ENCODE assay signal across 12 mouse cellular contexts in genomic region chr4:85305912-85306573, GRCm38 (mm10).
DNase-seq lines count a peak whose midpoint lies in the region; ATAC-seq and TF ChIP-seq lines count a peak whose summit lies in the region.
"Had no signal": no experiment of that assay in that cellular context is flagged by ENCODE, and none has a peak within 500 bp of the region (broad histone marks: within the 10 kb centered on the region; RNA-seq: fewer than 3 reads in every experiment).

No protein-coding gene starts in this region.

- H3K9me3 ChIP-seq in intestine, embryonic 16.5 days (ENCODE audit: control insufficient read depth, low read length): no peaks in the 10 kb centered on the region
- no peaks in the 10 kb centered on the region for H3K9me3 ChIP-seq in intestine, embryonic 15.5 days
- H3K9me3 ChIP-seq in liver, postnatal 0 days (ENCODE audit: low read length): no peaks in the 10 kb centered on the region
- H3K9me3 ChIP-seq: limb, embryonic 10.5 days had no signal

- H3K36me3 ChIP-seq in intestine, embryonic 16.5 days (ENCODE audit: control insufficient read depth, insufficient read depth, low read length): no peaks in the 10 kb centered on the region
- H3K36me3 ChIP-seq in intestine, embryonic 15.5 days: no peaks in the 10 kb centered on the region
- no peaks in the 10 kb centered on the region for H3K36me3 ChIP-seq in liver, postnatal 0 days (replicated peaks; ENCODE audit: insufficient read depth, low read length)
- H3K36me3 ChIP-seq: limb, embryonic 10.5 days had no signal

- TF ChIP-seq CTCF in cerebellum, adult 2 months (IDR thresholded peaks at IDR 0.05; ENCODE audit: borderline replicate concordance, insufficient read depth, low read depth, low read length): no peak
- no peak for TF ChIP-seq CTCF in liver, postnatal 0 days (IDR thresholded peaks at IDR 0.05; ENCODE audit: low read depth)

- no peaks in the 10 kb centered on the region for H3K27me3 ChIP-seq in intestine, embryonic 16.5 days (replicated peaks; ENCODE audit: control insufficient read depth, insufficient read depth, low read length)
- no peaks in the 10 kb centered on the region for H3K27me3 ChIP-seq in intestine, embryonic 15.5 days (replicated peaks)
- no peaks in the 10 kb centered on the region for H3K27me3 ChIP-seq in cerebellum, adult 2 months (ENCODE audit: control insufficient read depth, insufficient read depth, low read length)
- H3K27me3 ChIP-seq in liver, postnatal 0 days (ENCODE audit: insufficient read depth, low read length): no peaks in the 10 kb centered on the region
- H3K27me3 ChIP-seq: megakaryocyte, embryonic 14.5 days had no signal

- no peak for ATAC-seq in intestine, embryonic 16.5 days
- no peak for ATAC-seq in intestine, embryonic 15.5 days
- no peak for ATAC-seq in liver, postnatal 0 days
- ATAC-seq: inflammation-experienced regulatory T-cells, adult 6 months had no signal

- TF ChIP-seq EP300 in liver, postnatal 0 days (IDR thresholded peaks at IDR 0.05; ENCODE audit: low read depth): no peak

- no peak overlapping the region for H3K4me2 ChIP-seq in intestine, embryonic 16.5 days (ENCODE audit: low read depth, low read length)
- H3K4me2 ChIP-seq in intestine, embryonic 15.5 days (replicated peaks): no peak overlapping the region
- no peak overlapping the region for H3K4me2 ChIP-seq in liver, postnatal 0 days (ENCODE audit: low read depth, low read length)

- H3K27ac ChIP-seq in intestine, embryonic 16.5 days (ENCODE audit: low read length): 0 out of 2 replicates have a peak overlapping the region, but pooled peaks have one; percentile 14
- H3K27ac ChIP-seq in intestine, embryonic 15.5 days: no peak overlapping the region
- H3K27ac ChIP-seq in cerebellum, adult 2 months (ENCODE audit: insufficient read depth, low read length): peak overlapping the region; percentile 46
- H3K27ac ChIP-seq in liver, postnatal 0 days (ENCODE audit: low read depth): no peak overlapping the region
- H3K27ac ChIP-seq: heart, adult 2 months; limb, embryonic 10.5 days had no signal

- no peaks in the 10 kb centered on the region for H3K4me1 ChIP-seq in intestine, embryonic 16.5 days (ENCODE audit: control insufficient read depth, insufficient read depth, low read length)
- H3K4me1 ChIP-seq in intestine, embryonic 15.5 days (replicated peaks): no peaks in the 10 kb centered on the region
- peaks cover 48% of the 10 kb centered on the region for H3K4me1 ChIP-seq in cerebellum, adult 2 months (ENCODE audit: control insufficient read depth, insufficient read depth, low read length)
- no peaks in the 10 kb centered on the region for H3K4me1 ChIP-seq in liver, postnatal 0 days (ENCODE audit: insufficient read depth)
- H3K4me1 ChIP-seq: limb, embryonic 10.5 days; megakaryocyte, embryonic 14.5 days had no signal

- intact Hi-C loops in left cerebral cortex, postnatal 4 days (cut with DNase I): no loop called here

- peak; percentile 48 to 76 for DNase-seq in cerebellum, adult 2 months
- peak; percentile 35 for DNase-seq in kidney, adult 9 months
- peak; percentile 28 for DNase-seq in lung, postnatal 14 days
- no peak for DNase-seq in liver, postnatal 0 days
- DNase-seq in testis, postnatal 14 days (ENCODE audit: low spot score): no peak
- no peak for DNase-seq in left cerebral cortex, postnatal 4 days
- DNase-seq: heart, adult 2 months had no signal

- WGBS in intestine, embryonic 16.5 days: 59% methylated on average over 7 of the region's 7 CpGs
- WGBS in intestine, embryonic 15.5 days: 54% methylated on average over 7 of the region's 7 CpGs
- 12% methylated on average over 7 of the region's 7 CpGs for WGBS in cerebellum, adult 2 months
- WGBS in liver, postnatal 0 days (ENCODE audit: insufficient replicate concordance): 53% methylated on average over 7 of the region's 7 CpGs

- no peak for TF ChIP-seq POLR2A in cerebellum, adult 2 months (IDR thresholded peaks at IDR 0.05; ENCODE audit: borderline replicate concordance, insufficient read depth, low read length)

- H3K4me3 ChIP-seq in intestine, embryonic 16.5 days (ENCODE audit: low read length): no peak overlapping the region
- H3K4me3 ChIP-seq in intestine, embryonic 15.5 days (replicated peaks): no peak overlapping the region
- H3K4me3 ChIP-seq in cerebellum, adult 2 months (replicated peaks; ENCODE audit: insufficient read depth, low read depth, low read length): no peak overlapping the region
- no peak overlapping the region for H3K4me3 ChIP-seq in liver, postnatal 0 days (ENCODE audit: low read depth, low read length)
- H3K4me3 ChIP-seq: heart, adult 2 months; limb, embryonic 10.5 days; megakaryocyte, embryonic 14.5 days had no signal

- no peak overlapping the region for H3K9ac ChIP-seq in intestine, embryonic 16.5 days (ENCODE audit: low read depth, low read length)
- no peak overlapping the region for H3K9ac ChIP-seq in intestine, embryonic 15.5 days
- H3K9ac ChIP-seq in liver, postnatal 0 days (replicated peaks): no peak overlapping the region

Comparison
In these comparisons a context has a peak if more than half of its experiments do, and no peak if none do; other contexts are left out.
1. H3K27ac ChIP-seq: peak in intestine, embryonic 16.5 days (single experiment) and cerebellum, adult 2 months (single experiment); none in intestine, embryonic 15.5 days (single experiment) and liver, postnatal 0 days (single experiment).
2. DNase-seq: peak in cerebellum, adult 2 months (2 of 2), kidney, adult 9 months (single experiment) and lung, postnatal 14 days (single experiment); none in liver, postnatal 0 days (single experiment), testis, postnatal 14 days (single experiment) and left cerebral cortex, postnatal 4 days (single experiment).